Mouse (Mus musculus): ENCODE measurements at regions not wholly inside any gene's neighbourhood (a gene's known extent, or its start where the extent isn't known, plus 50 kb on each side); places are given as distances from the start of the nearest gene placed in this dataset.

- no peak for DNase-seq (ENCODE audit: inconsistent ontology term)
Observed at GRCm38 (mm10) chr8:87128593-87128992, 243.5 kb upstream of the N4bp1 start.

GRCm38 (mm10) chr8:87116190-87116765 lies 231.2 kb upstream of the N4bp1 start:
- DNase-seq (ENCODE audit: inconsistent ontology term): no peak

DNA sequence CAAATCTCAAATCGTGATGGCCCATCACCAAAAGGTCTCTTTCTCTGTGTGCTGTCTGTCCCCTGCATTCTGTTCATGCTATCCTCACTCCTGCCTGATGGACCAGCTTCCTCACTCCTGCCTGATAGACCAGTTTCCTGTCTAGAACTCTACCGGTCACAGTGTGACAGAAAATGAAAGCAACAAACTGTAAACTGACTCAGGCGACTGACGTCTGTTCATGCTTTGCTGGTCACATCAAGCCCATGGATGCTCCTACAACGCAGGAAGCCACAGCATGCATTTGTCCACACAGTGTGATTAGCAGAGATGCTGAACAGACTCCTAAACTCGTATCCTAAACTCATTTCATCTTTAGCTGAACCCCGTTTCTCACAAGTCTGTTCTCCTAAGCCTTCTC lies 227.3 kb upstream of the N4bp1 start:
- no peak for DNase-seq (ENCODE audit: inconsistent ontology term)

DNA sequence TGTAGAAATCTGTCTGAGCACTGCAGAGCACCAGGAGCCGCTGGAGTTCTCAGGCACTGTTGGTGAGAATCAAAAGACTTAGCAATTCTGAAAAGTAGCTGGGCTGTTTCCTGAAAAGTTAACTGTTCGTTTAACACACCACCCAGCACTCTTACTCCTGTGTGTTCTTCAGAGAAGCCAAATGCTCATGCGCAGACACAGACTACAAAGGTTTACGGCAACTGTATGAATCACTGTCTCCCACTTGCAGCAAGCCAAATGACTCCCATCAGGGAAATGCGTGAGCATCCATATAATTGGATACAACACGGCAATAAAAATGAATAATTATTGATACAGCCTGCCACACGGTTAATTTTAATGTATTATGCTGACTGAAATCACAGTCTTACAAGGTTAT lies 220.0 kb upstream of the N4bp1 start:
- DNase-seq (ENCODE audit: inconsistent ontology term): no peak

DNA sequence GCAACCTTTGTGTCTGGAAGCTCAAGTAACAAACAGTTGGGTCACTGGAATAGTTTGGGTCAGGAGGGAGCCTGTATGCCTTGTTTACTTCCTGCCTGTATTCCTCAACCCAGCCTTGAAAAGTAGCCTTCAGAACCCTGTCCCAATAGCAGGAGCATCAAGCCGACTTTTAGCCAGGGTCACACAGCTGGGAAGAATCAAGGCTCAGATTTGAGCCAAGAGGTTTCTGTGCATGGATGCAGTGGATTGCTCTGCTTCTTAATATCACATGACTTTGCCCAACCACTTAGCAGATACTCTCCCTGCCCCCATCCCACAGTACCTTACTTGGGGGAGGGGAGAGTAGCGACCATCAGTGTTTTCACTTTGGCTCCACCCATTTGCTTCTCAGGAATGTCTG lies 210.2 kb upstream of the N4bp1 start:
- DNase-seq (ENCODE audit: inconsistent ontology term): no peak

DNA sequence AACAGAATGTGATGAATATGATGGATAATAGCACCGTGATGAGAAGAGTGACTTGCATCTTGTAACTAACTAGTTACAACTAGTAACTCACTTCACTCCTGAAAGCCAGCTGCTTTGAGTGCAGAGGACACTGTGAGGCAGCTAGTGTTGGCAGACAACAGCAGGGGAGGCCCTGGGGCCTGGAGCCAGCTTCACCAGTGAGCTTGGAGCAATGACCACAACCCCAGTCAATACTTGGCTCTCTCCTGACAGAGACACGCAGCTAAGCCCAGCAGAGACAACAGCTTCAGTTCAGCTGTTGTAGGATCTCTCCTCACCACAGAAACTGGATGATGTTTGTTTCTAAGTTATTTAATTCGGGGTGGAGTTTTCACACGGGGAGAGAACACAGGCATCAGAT lies 209.6 kb upstream of the N4bp1 start:
- no peak for DNase-seq (ENCODE audit: inconsistent ontology term)

- DNase-seq (ENCODE audit: inconsistent ontology term): no peak
Observed at GRCm38 (mm10) chr8:87093716-87094115, 208.7 kb upstream of the N4bp1 start.

DNA sequence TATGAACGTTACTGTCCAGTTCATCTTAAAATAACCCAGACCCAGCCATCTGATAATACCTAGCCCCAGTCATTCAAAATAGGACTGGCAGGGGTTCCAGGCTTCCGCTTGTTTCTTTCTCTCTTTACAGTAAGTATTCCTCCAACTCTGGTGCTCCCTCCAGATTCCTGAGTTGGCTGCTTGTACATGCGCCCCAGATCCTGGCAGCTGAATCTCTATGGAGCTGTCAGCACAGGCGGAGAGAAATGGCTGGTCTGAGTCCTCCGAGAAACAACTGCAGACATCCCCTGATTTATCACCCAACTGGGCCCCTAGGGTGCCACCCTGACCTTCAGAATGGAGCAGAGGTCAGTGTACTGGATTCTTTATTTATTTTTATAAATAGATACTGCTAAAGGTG lies 208.0 kb upstream of the N4bp1 start:
- no peak for DNase-seq (ENCODE audit: inconsistent ontology term)

GRCm38 (mm10) chr8:87087451-87088095 lies 202.5 kb upstream of the N4bp1 start:
- DNase-seq (ENCODE audit: inconsistent ontology term): peak; percentile 42

DNA sequence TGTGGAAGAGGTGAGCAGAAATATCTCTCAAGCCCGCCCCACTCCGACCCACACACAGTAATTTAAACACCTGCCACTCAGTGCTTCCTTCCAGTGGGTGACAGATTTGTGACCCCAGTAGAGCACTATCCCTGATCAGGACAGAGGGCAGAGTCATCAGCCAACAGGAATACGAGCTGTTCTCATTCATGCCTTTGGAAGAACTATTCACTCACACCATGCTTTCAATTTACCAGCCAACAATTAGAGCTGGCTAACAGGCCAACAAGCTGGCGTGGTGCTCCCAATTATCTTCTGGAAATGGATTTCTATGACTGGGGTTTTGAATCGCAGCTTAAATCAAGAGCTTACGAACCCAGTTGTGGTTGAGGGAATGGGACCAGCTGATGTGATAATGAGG lies 193.2 kb upstream of the N4bp1 start:
- peak; percentile 89 for DNase-seq (ENCODE audit: inconsistent ontology term)

GRCm38 (mm10) chr8:87075921-87076320 lies 190.9 kb upstream of the N4bp1 start:
- no peak for DNase-seq (ENCODE audit: inconsistent ontology term)

- peak; percentile 89 for DNase-seq (ENCODE audit: inconsistent ontology term)
Observed at GRCm38 (mm10) chr8:87071224-87071623, 186.2 kb upstream of the N4bp1 start.

DNA sequence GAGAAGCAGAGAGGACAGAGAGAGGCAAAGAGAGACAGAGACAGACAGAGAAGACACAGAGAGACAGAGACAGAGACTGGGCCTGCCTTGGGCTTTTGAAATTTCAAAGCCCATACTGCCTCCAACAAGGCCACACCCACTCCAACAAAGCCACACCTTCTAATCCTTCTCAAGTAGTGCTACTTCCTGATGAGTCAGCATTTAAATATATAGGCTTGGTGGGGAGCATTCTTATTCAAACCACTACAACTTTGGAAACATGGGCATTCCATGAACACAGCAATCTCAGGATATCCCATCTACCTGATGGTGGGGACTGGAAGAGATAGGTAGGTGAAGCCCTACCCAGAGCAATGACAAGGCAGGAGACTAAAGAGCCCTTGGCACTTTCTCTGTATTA lies 182.0 kb upstream of the N4bp1 start:
- DNase-seq (ENCODE audit: inconsistent ontology term): no peak

- no peak for DNase-seq (ENCODE audit: inconsistent ontology term)
Observed at GRCm38 (mm10) chr8:87064768-87065167, 179.7 kb upstream of the N4bp1 start.

DNA sequence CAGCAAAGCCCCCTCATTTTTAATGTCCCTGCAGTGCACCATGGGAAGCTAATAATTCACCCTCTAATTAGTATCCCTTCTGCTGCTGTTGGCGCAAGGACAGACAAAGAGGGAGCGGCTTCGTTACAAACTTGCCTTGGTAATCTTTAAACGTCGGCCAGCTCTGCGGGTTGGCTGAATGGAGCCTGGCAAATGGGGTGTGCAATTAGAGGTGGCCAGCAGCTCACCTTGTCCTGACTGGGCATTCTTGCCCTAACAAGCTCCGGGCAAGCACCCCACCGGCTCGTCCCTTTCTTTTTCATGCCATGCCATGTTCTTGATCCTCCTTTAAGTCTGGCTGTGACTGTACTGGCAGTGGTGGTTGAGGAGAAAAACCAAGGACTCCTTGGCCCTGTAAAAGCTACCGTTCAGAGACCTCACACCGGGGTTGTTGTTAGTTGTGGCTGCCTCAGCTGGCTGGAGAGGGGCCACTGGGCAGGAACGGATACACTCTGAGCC lies 179.2 kb upstream of the N4bp1 start:
- DNase-seq (ENCODE audit: inconsistent ontology term): peak; percentile 64

DNA sequence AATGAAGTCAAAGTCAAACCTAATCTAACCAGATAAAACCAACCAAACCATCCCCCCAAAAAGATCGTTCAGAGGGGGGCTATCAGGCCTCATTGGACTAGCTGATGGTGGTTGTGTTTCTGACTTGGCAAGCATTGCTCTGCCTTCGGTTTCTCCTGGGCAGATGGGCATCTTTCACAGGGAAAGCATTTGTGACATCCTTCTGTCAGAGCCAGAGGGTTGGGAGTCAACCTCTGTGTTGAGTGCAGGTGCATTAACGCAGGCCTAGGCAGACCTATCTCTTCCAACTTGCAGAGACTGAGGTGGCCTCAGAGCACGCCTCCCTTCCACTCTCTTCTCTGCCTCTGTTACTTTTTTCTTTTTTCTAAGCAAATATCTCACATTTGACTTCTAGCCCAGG lies 178.5 kb upstream of the N4bp1 start:
- DNase-seq (ENCODE audit: inconsistent ontology term): no peak

GRCm38 (mm10) chr8:87049746-87050145 lies 164.7 kb upstream of the N4bp1 start:
- DNase-seq (ENCODE audit: inconsistent ontology term): peak; percentile 7

- DNase-seq (ENCODE audit: inconsistent ontology term): no peak
Observed at GRCm38 (mm10) chr8:87049196-87049595, 164.1 kb upstream of the N4bp1 start.

DNA sequence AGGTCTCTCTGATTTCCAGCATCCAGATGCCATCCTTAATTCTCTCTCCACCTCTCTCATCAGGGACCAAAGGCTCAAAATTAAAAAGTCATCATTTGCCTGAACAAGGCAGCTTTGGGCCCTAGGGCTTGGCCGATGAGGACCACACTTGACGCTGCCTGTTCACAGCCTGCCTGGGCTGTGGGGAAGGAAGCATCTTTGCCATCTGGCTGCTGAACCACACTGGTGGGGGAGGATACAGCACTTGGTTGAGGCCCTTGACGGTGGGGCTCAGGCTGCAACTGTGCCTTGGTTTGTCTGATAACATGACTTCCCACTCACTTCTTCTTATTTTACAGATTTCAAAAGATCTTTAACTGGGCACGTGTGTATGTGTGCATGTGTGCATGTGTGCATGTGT lies 161.5 kb upstream of the N4bp1 start:
- no peak for DNase-seq (ENCODE audit: inconsistent ontology term)

- DNase-seq (ENCODE audit: inconsistent ontology term): no peak
Observed at GRCm38 (mm10) chr8:87043016-87043415, 158.0 kb upstream of the N4bp1 start.

DNA sequence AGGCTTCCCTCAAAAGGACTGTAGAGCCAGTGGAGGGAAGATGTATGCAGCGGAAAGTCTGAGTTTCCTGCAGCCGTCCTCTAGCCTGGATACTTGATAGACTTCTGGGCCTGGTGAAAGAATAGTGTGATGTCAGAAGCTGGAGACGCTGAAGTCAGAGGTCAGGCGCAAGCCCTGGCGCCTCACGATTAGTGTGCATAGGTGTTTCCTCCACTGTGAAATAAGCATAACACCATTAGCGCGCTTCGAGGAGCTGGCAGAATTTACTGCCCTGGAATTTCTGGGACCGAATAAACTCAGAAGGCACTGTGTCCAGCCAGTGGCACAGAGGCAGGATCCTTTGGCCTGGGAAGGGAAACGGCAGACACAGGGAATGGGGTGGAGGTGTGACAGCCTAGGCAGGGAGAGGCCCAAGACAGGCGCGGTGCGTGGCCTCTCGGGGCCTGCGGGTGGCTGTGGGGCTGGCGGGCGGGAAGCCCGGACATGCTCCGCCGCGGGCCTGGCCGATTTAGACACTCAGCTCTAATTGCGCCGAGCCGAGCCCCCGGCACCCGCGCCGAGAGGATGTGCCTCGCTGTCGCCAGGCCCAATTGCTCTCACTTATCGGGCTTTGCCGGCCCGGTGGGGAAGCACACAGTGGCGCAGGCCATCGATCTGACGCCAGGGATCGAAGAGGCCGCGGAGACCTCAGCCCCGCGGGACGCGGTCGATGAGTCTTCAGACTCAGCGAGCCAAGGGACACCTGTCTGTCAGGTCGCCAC lies 152.7 kb upstream of the N4bp1 start:
- DNase-seq (ENCODE audit: inconsistent ontology term): peak; percentile 48

DNA sequence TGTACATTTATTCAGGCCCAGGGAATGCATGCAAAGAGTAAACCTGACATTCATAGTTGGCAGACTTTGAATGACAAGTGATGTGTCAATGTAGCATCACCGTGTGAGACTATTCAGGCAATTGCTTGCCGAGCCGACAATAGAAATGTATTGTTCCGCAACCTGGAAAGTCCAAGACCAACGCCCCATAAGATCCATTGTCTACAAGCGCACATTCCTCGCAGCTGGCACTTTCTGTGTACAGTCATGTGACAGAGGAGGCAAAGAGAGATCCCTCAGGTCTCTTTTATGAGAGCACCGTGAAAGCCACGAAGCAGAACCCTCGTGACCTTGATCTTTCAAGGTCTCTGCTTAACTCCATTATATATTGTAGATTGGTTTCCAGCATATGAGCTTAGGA lies 150.9 kb upstream of the N4bp1 start:
- no peak for DNase-seq (ENCODE audit: inconsistent ontology term)

GRCm38 (mm10) chr8:87028171-87028570 lies 143.1 kb upstream of the N4bp1 start:
- DNase-seq (ENCODE audit: inconsistent ontology term): no peak
